Mouse (Mus musculus): ENCODE measurements at regions not wholly inside any gene's neighbourhood (a gene's known extent, or its start where the extent isn't known, plus 50 kb on each side); places are given as distances from the start of the nearest gene placed in this dataset.

DNA sequence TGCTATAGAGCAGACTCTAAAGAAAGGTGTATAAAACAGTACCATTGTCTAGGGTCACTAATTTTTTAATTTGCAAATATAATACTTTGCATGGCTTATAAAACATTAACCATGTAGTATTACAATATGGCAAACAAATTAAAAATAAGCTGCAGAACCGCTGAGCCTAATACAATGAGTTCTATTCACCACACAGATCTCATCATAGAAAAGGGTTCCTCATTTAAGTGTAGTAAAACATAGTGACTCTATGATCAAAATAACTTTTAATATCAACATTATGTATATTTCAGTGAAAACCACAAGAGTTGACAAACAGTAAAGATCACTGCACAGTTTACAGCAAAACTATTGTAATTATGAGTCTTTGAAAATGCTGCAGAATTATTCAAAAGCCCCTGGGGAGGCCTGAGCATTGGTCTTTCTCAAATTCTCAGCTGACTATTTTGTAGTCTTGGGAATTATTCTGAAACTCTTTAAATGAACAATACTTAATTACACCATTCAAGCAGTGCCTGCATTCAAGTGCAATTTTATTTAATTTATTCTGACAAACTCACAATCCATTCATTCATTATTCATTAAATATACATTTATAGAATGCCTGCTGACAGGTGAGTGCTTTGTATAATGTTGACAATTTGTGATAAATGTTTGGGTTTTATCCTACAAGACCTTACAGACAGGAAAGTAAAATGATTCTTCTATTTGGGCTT is 60.3 kb downstream of the Pcdh20 start:
- DNase-seq (ENCODE audit: low spot score in 2 of 2): no peak

- no peak for DNase-seq (ENCODE audit: low spot score in 2 of 2)
Measured at GRCm38 (mm10) chr14:88399270-88399669, 71.9 kb downstream of the Pcdh20 start.

- DNase-seq (ENCODE audit: low spot score in 2 of 2): no peak
Measured at GRCm38 (mm10) chr14:88397187-88397586, 74.0 kb downstream of the Pcdh20 start.

DNA sequence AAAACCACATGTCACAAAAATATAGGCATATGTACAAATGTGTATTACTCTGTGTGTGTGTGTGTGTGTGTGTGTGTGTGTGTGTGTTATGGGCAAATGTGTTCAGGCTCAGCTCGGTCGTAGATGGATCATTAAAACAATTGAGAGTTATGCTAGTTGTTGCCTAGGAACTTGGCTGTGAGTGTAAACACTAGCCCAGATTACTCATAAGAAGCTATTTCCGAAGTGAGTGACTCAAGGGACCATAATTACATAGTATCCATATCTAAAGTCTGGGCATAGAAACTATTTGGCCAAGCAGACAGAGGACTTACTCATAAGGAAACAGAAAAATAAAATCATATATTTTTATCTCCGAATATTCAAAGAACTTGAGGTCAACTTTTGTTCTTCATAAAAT is 76.2 kb downstream of the Pcdh20 start:
- DNase-seq (ENCODE audit: low spot score in 2 of 2): no peak

- peak in 1 of 2 experiments; percentile 14 for DNase-seq (ENCODE audit: low spot score in 2 of 2)
Measured at GRCm38 (mm10) chr14:88384553-88384952, 86.6 kb downstream of the Pcdh20 start.

GRCm38 (mm10) chr14:88347177-88347576 is 124.0 kb downstream of the Pcdh20 start:
- peak; percentile 69 to 93 for DNase-seq (ENCODE audit: low spot score in 2 of 2)

DNA sequence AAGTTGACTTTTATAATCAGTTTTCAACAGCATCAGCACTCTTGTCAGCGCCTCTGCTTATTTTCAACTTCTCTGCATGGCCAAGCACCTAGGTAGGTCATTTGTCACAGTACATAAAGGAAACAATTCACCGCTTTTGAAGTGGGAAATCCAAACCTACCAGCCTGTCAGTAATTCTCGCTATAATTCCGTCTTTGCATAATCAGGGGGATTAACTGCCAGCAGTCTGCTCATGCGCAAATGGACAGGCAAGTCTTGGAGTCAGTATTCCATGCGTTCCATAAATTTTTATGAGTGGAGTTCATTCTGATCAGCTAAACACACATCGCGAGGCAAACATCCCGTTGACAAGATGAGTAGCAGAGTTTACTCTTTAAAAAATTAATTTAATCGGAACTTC is 133.9 kb downstream of the Pcdh20 start:
- no peak for DNase-seq (ENCODE audit: low spot score in 2 of 2)

- no peak for DNase-seq (ENCODE audit: low spot score in 2 of 2)
Measured at GRCm38 (mm10) chr14:88330613-88331012, 140.6 kb downstream of the Pcdh20 start.

DNA sequence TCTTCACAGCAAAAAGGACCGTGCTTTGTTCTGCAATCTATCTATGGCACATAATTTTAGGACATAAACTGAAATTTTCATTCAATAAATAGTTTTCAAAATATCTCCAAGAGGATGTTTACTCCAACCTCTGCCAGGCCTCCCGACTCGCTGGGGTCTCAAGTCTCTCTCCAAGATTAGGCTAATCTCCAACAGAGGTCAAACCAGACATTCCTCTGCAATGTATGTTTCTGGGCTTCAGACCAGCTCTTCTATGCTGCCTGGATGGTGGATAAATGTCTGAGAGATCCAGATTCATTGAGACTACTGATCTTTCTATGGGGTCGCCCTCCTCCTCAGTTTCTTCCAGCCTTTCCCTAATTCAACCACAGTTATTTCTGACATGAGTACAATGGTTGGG is 144.8 kb downstream of the Pcdh20 start:
- no peak for DNase-seq (ENCODE audit: low spot score in 2 of 2)

DNA sequence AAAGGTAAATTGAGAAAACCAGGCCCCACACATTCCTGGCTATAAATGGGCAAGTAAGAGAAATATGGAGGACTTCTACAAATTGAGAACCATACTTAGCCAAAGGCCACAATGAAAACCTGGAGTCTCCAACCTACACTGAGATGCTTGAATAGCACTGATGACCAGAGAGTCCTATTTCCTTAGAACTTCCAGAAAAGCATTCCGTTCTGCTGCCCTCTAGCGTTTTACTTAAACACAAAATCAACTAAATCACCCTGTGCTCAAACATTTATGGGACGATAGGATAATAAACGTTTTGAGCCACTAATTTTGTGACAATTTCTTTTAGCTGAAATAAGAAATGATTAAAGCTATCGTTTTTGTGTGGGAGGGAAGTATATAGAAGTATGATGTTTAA is 192.9 kb downstream of the Pcdh20 start:
- peak in 1 of 2 experiments; percentile 18 for DNase-seq (ENCODE audit: low spot score in 2 of 2)

GRCm38 (mm10) chr14:88264771-88265170 is 206.4 kb downstream of the Pcdh20 start:
- no peak for DNase-seq (ENCODE audit: low spot score in 2 of 2)

- no peak for DNase-seq (ENCODE audit: low spot score in 2 of 2)
Measured at GRCm38 (mm10) chr14:88259034-88259433, 212.2 kb downstream of the Pcdh20 start.

DNA sequence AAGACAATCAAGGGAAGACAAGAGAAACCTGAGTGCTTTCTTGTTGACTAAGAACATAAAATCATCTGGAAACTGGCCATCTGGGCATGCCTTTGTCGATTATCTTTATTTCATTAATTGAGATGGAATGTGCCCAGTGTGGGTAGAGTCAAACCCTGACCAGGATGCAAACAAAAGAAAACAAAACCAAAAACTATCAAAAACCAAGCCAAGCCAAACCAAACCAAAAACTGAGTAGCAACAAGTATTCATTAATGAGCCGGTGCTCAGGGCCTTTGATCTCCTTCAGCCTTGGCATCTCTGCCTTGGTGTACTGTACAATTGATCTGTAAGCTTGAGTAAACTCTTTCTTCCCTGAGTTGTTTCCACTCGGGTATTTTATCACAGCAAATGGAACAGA is 216.1 kb downstream of the Pcdh20 start:
- DNase-seq (ENCODE audit: low spot score in 2 of 2): no peak
